Mouse (Mus musculus): ENCODE results near the gene Tulp4. TPM values are rescaled to one million over a fixed set of nuclear protein-coding genes. Genes with fewer than 3 reads are reported as not detected.

The Tulp4 gene
- total RNA-seq, 1 experiment, result 59.5 TPM

DNA sequence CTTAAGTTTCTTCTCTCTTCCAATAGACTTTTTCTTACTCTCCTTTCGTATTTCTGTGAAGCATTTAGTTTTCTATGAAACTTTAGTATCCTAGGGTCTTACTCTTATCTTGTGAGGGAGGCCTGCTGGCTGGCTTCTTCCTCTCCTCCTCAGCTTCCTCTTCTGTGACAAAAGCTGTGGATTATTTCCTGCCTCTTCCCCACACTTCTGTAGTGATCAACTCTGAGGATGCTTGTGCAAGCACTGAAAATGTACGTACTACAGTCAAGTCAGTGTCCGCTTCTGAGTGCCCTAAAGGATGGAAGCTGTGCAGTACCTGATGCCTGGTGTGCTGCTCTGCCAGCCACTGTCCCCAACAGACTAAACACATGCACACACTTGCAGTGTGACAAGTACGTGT, 80.4 kb downstream of the Tulp4 start:
- Histone ChIP-seq H3K27ac (ENCODE audit: insufficient read depth, low read depth, low read length, poor library complexity, severe bottlenecking) (no peak overlapping the region), H3K4me1 (ENCODE audit: control insufficient read depth in 2 of 2, insufficient read depth in 2 of 2, low read length in 2 of 2, poor library complexity in 1 of 2) (no peaks in the 10 kb centered on the region), H3K9ac (ENCODE audit: insufficient read depth, low read depth, low read length, poor library complexity, severe bottlenecking) (no peak overlapping the region), H3K4me3 (ENCODE audit: insufficient read depth in 1 of 2, low read depth in 1 of 2, low read length in 2 of 2, poor library complexity in 1 of 2, severe bottlenecking in 1 of 2) (no peak overlapping the region), H3K36me3 (ENCODE audit: control insufficient read depth, insufficient read depth, low read length, poor library complexity, severe bottlenecking) (no peaks in the 10 kb centered on the region; the same call in 1 of the 2 replicates), H3K9me3 (ENCODE audit: control insufficient read depth, insufficient read depth, low read depth, low read length) (no peaks in the 10 kb centered on the region)
- DNase-seq (ENCODE audit: low read depth, low spot score), result no peak
- in situ Hi-C loops (cut with MboI; ENCODE audit: low sequenced_read_pairs in 2 of 2, unreplicated experiment in 2 of 2), result no loop called here
- no peak for TF ChIP-seq ZNF384 (IDR thresholded peaks at IDR 0.05; ENCODE audit: low read depth, low read length)
- TF ChIP-seq HCFC1 (IDR thresholded peaks at IDR 0.05; ENCODE audit: borderline replicate concordance, insufficient read depth, low read length), result no peak
- no peak for TF ChIP-seq CHD2 (IDR thresholded peaks at IDR 0.05; ENCODE audit: low read depth, low read length)
- no peak for TF ChIP-seq ZC3H11A (IDR thresholded peaks at IDR 0.05; ENCODE audit: borderline replicate concordance, low read depth, low read length)
- no peak for TF ChIP-seq MAFK (IDR thresholded peaks at IDR 0.05; ENCODE audit: insufficient read depth, low read depth, low read length)

DNA sequence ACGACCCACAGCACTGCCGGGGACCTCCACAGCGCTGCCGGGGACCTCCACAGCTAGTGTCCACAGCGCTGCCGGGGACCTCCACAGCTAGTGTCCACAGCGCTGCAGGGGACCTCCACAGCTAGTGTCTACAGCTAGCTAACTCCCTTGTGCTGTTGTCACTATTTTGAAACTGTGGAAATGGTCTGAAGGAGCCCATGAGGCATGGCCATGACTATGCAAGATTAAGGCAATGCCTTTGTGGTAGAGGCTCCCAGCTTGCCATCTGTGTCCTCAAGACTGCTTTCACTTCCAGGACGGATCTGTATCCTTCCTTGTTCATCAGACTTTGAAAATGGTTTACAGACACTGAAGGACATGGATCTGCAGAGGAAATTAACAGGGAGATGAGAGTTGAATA, 80.9 kb downstream of the Tulp4 start:
- TF ChIP-seq MAFK (IDR thresholded peaks at IDR 0.05; ENCODE audit: insufficient read depth, low read depth, low read length) (no peak), CHD2 (IDR thresholded peaks at IDR 0.05; ENCODE audit: low read depth, low read length) (no peak), ZC3H11A (IDR thresholded peaks at IDR 0.05; ENCODE audit: borderline replicate concordance, low read depth, low read length) (no peak), HCFC1 (IDR thresholded peaks at IDR 0.05; ENCODE audit: borderline replicate concordance, insufficient read depth, low read length) (no peak), ZNF384 (IDR thresholded peaks at IDR 0.05; ENCODE audit: low read depth, low read length) (no peak)
- in situ Hi-C loops (cut with MboI; ENCODE audit: low sequenced_read_pairs in 2 of 2, unreplicated experiment in 2 of 2), result no loop called here
- H3K27ac ChIP-seq (ENCODE audit: insufficient read depth, low read depth, low read length, poor library complexity, severe bottlenecking), result no peak overlapping the region
- no peak overlapping the region for H3K4me3 ChIP-seq (ENCODE audit: insufficient read depth in 1 of 2, low read depth in 1 of 2, low read length in 2 of 2, poor library complexity in 1 of 2, severe bottlenecking in 1 of 2)
- H3K36me3 ChIP-seq (ENCODE audit: control insufficient read depth, insufficient read depth, low read length, poor library complexity, severe bottlenecking), result no peaks in the 10 kb centered on the region; the same call in 1 of the 2 replicates
- H3K9ac ChIP-seq (ENCODE audit: insufficient read depth, low read depth, low read length, poor library complexity, severe bottlenecking), result no peak overlapping the region
- no peaks in the 10 kb centered on the region for H3K9me3 ChIP-seq (ENCODE audit: control insufficient read depth, insufficient read depth, low read depth, low read length)
- H3K4me1 ChIP-seq (ENCODE audit: control insufficient read depth in 2 of 2, insufficient read depth in 2 of 2, low read length in 2 of 2, poor library complexity in 1 of 2), result no peaks in the 10 kb centered on the region
- no peak for DNase-seq (ENCODE audit: low read depth, low spot score)

DNA sequence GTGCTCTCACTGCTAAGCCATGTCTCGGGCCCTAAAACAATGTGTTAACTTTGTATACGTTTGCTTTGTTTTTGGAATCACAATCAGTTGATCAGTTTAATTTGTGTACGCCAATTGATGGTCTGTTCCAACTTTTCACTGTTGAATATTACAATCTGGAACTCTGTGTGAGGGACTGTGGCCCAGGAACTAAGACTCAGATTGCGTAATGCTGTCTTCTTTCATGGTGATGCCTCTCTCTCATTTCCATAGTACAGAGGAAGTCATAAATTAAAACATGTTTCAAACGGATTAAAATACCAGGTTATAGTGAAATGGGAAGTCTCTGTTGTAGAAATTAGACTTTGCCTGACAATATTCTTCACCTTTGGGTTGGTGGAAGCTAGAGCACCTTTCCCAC, 83.0 kb downstream of the Tulp4 start:
- in situ Hi-C loops (cut with MboI; ENCODE audit: low sequenced_read_pairs in 2 of 2, unreplicated experiment in 2 of 2), result no loop called here
- Histone ChIP-seq H3K9ac (ENCODE audit: insufficient read depth, low read depth, low read length, poor library complexity, severe bottlenecking) (no peak overlapping the region), H3K4me1 (ENCODE audit: control insufficient read depth in 2 of 2, insufficient read depth in 2 of 2, low read length in 2 of 2, poor library complexity in 1 of 2) (no peaks in the 10 kb centered on the region), H3K9me3 (ENCODE audit: control insufficient read depth, insufficient read depth, low read depth, low read length) (no peaks in the 10 kb centered on the region), H3K27ac (ENCODE audit: insufficient read depth, low read depth, low read length, poor library complexity, severe bottlenecking) (no peak overlapping the region), H3K4me3 (ENCODE audit: insufficient read depth in 1 of 2, low read depth in 1 of 2, low read length in 2 of 2, poor library complexity in 1 of 2, severe bottlenecking in 1 of 2) (no peak overlapping the region), H3K36me3 (ENCODE audit: control insufficient read depth, insufficient read depth, low read length, poor library complexity, severe bottlenecking) (no peaks in the 10 kb centered on the region; the same call in 1 of the 2 replicates)
- DNase-seq (ENCODE audit: low read depth, low spot score), result no peak
- TF ChIP-seq MAFK (IDR thresholded peaks at IDR 0.05; ENCODE audit: insufficient read depth, low read depth, low read length) (no peak), CHD2 (IDR thresholded peaks at IDR 0.05; ENCODE audit: low read depth, low read length) (no peak), ZNF384 (IDR thresholded peaks at IDR 0.05; ENCODE audit: low read depth, low read length) (no peak), ZC3H11A (IDR thresholded peaks at IDR 0.05; ENCODE audit: borderline replicate concordance, low read depth, low read length) (no peak), HCFC1 (IDR thresholded peaks at IDR 0.05; ENCODE audit: borderline replicate concordance, insufficient read depth, low read length) (no peak)

DNA sequence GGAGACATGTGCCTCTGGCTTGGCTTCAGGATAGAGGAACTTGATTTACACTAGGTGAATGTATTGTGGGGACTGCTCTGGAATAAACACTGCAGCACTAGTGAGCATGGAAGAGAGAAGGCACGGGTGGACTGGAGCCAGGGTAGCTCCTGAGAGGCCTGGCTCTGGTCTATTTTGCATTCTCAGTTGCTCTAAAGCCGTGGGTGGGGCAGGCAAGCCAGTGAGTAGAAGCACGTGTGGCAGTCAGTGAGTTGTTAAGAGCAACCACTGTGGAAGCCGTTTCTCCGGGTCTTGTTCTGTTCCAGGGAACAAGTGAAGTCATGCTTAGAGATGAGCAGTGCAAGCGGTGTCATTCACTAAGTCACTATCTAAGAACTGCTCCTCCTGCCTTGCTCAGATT, 86.0 kb downstream of the Tulp4 start:
- no peak overlapping the region for H3K27ac ChIP-seq (ENCODE audit: insufficient read depth, low read depth, low read length, poor library complexity, severe bottlenecking)
- no peak for DNase-seq (ENCODE audit: low read depth, low spot score)

DNA sequence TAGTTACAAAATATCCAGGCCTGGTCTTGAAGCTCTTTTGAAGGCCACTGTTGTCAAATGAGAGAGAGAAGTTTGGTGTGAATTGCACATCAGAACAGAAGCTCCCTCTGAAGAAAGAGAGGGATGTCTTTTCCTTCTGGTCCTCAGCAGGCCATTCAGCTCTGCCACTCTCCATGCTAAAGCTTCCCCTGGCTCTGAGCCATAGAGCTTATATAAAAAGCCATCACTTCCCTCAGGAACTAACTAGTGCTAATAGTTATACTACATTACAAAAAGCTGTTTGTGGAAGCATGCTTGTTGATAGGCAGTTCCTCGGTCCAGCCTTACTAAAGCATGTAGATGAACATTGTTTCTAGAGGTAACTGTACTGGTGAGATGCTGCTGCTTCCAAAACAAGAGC, 89.2 kb downstream of the Tulp4 start:
- Histone ChIP-seq H3K9ac (ENCODE audit: insufficient read depth, low read depth, low read length, poor library complexity, severe bottlenecking) (no peak overlapping the region), H3K27ac (ENCODE audit: insufficient read depth, low read depth, low read length, poor library complexity, severe bottlenecking) (no peak overlapping the region), H3K4me3 (ENCODE audit: insufficient read depth in 1 of 2, low read depth in 1 of 2, low read length in 2 of 2, poor library complexity in 1 of 2, severe bottlenecking in 1 of 2) (no peak overlapping the region), H3K36me3 (ENCODE audit: control insufficient read depth, insufficient read depth, low read length, poor library complexity, severe bottlenecking) (no peaks in the 10 kb centered on the region), H3K4me1 (ENCODE audit: control insufficient read depth in 2 of 2, insufficient read depth in 2 of 2, low read length in 2 of 2, poor library complexity in 1 of 2) (no peaks in the 10 kb centered on the region), H3K9me3 (ENCODE audit: control insufficient read depth, insufficient read depth, low read depth, low read length) (no peaks in the 10 kb centered on the region)
- TF ChIP-seq CHD2 (IDR thresholded peaks at IDR 0.05; ENCODE audit: low read depth, low read length), result no peak
- in situ Hi-C loops (cut with MboI; ENCODE audit: low sequenced_read_pairs in 2 of 2, unreplicated experiment in 2 of 2), result no loop called here
- DNase-seq (ENCODE audit: low read depth, low spot score), result no peak

More for the DNA sequence above, 86.0 kb downstream of the Tulp4 start:
- Histone ChIP-seq H3K36me3 (ENCODE audit: control insufficient read depth, insufficient read depth, low read length, poor library complexity, severe bottlenecking) (no peaks in the 10 kb centered on the region), H3K4me1 (ENCODE audit: control insufficient read depth in 2 of 2, insufficient read depth in 2 of 2, low read length in 2 of 2, poor library complexity in 1 of 2) (no peaks in the 10 kb centered on the region), H3K9me3 (ENCODE audit: control insufficient read depth, insufficient read depth, low read depth, low read length) (no peaks in the 10 kb centered on the region), H3K4me3 (ENCODE audit: insufficient read depth in 1 of 2, low read depth in 1 of 2, low read length in 2 of 2, poor library complexity in 1 of 2, severe bottlenecking in 1 of 2) (no peak overlapping the region), H3K9ac (ENCODE audit: insufficient read depth, low read depth, low read length, poor library complexity, severe bottlenecking) (no peak overlapping the region)
- no peak for TF ChIP-seq MAFK (IDR thresholded peaks at IDR 0.05; ENCODE audit: insufficient read depth, low read depth, low read length)
- TF ChIP-seq ZC3H11A (IDR thresholded peaks at IDR 0.05; ENCODE audit: borderline replicate concordance, low read depth, low read length), result no peak
- in situ Hi-C loops (cut with MboI; ENCODE audit: low sequenced_read_pairs in 2 of 2, unreplicated experiment in 2 of 2), result no loop called here

Data from ES-E14 (cell line).